Mouse (Mus musculus): ENCODE data around the gene Hdac5.

GRCm38 (mm10) chr11:102249351-102250090 is 19.6 kb upstream of the Hdac5 start:
- TF ChIP-seq CTCF (IDR thresholded peaks at IDR 0.05; ENCODE audit: borderline replicate concordance, extremely low read depth, insufficient read depth, insufficient read length) (no peak), POLR2A (IDR thresholded peaks at IDR 0.05; ENCODE audit: borderline replicate concordance, extremely low read depth, insufficient read depth, insufficient read length, poor library complexity, severe bottlenecking) (no peak)
